Mouse (Mus musculus): Measurements from ENCODE around the gene Chdh. TPM values are rescaled to one million over a fixed set of nuclear protein-coding genes. Genes with fewer than 3 reads are reported as not detected.

Gene Chdh
- polyA plus RNA-seq, 1 experiment from 2014 or later = 1.4 TPM

- ATAC-seq = no peak
Observed at GRCm38 (mm10) chr14:30045704-30046220, 36.9 kb downstream of the Chdh start.

DNA sequence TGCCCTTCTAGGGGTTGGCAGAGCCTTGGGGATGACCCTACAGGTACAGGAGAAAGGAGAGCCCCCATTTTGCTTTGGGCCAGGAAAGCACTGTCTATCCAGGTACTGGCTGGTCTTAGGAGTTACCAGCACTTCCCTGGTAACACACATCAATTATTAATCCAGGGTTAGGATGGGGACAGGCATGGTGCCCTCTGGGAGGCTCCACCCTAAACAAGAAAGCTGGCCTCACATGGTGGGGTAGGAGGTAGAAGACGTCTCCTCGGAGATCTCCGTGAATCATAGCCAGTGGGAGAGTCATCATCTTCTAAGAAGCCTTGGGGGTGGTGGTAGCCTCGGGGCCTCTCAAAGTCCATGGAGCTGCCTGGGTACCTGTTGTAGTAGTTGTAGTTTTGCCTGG is 38.2 kb downstream of the Chdh start:
- Histone ChIP-seq H3K9me3 (ENCODE audit: control insufficient read depth) (no peaks in the 10 kb centered on the region), H3K4me3 (ENCODE audit: low read depth, low read length) (no peak overlapping the region), H3K9ac (ENCODE audit: low read depth, low read length) (no peak overlapping the region), H3K4me2 (replicated peaks; ENCODE audit: low read depth) (no peak overlapping the region), H3K4me1 (replicated peaks; ENCODE audit: control insufficient read depth, insufficient read depth, low read length) (no peaks in the 10 kb centered on the region), H3K27me3 (replicated peaks; ENCODE audit: control insufficient read depth, insufficient read depth, low read length) (no peaks in the 10 kb centered on the region), H3K36me3 (ENCODE audit: control insufficient read depth, insufficient read depth) (no peaks in the 10 kb centered on the region), H3K27ac (ENCODE audit: low read depth, low read length) (no peak overlapping the region)
- ATAC-seq = no peak
- no peak for TF ChIP-seq CTCF (IDR thresholded peaks at IDR 0.05; ENCODE audit: low read depth)
- WGBS = 79% methylated on average over 4 of the region's 4 CpGs

More at GRCm38 (mm10) chr14:30045704-30046220, 36.9 kb downstream of the Chdh start:
- H3K4me2 ChIP-seq (replicated peaks; ENCODE audit: low read depth) = no peak overlapping the region
- H3K9ac ChIP-seq (ENCODE audit: low read depth, low read length) = no peak overlapping the region
- WGBS = 75% methylated on average over 8 of the region's 8 CpGs
- no peaks in the 10 kb centered on the region for H3K9me3 ChIP-seq (ENCODE audit: control insufficient read depth)
- no peak for TF ChIP-seq CTCF (IDR thresholded peaks at IDR 0.05; ENCODE audit: low read depth)
- H3K27ac ChIP-seq (ENCODE audit: low read depth, low read length) = no peak overlapping the region
- H3K4me1 ChIP-seq (replicated peaks; ENCODE audit: control insufficient read depth, insufficient read depth, low read length) = no peaks in the 10 kb centered on the region
- no peaks in the 10 kb centered on the region for H3K27me3 ChIP-seq (replicated peaks; ENCODE audit: control insufficient read depth, insufficient read depth, low read length)
- H3K4me3 ChIP-seq (ENCODE audit: low read depth, low read length) = no peak overlapping the region
- H3K36me3 ChIP-seq (ENCODE audit: control insufficient read depth, insufficient read depth) = no peaks in the 10 kb centered on the region; the same call in 1 of the 2 replicates

GRCm38 (mm10) chr14:30048049-30048448 is 39.2 kb downstream of the Chdh start:
- Histone ChIP-seq H3K9me3 (ENCODE audit: control insufficient read depth) (no peaks in the 10 kb centered on the region), H3K4me2 (replicated peaks; ENCODE audit: low read depth) (no peak overlapping the region), H3K27ac (ENCODE audit: low read depth, low read length) (no peak overlapping the region), H3K4me3 (ENCODE audit: low read depth, low read length) (no peak overlapping the region), H3K27me3 (replicated peaks; ENCODE audit: control insufficient read depth, insufficient read depth, low read length) (no peaks in the 10 kb centered on the region), H3K36me3 (ENCODE audit: control insufficient read depth, insufficient read depth) (no peaks in the 10 kb centered on the region), H3K9ac (ENCODE audit: low read depth, low read length) (no peak overlapping the region), H3K4me1 (replicated peaks; ENCODE audit: control insufficient read depth, insufficient read depth, low read length) (no peaks in the 10 kb centered on the region)
- no peak for ATAC-seq
- TF ChIP-seq CTCF (IDR thresholded peaks at IDR 0.05; ENCODE audit: low read depth) = peak; percentile 48
- 82% methylated on average over 3 of the region's 3 CpGs for WGBS

DNA sequence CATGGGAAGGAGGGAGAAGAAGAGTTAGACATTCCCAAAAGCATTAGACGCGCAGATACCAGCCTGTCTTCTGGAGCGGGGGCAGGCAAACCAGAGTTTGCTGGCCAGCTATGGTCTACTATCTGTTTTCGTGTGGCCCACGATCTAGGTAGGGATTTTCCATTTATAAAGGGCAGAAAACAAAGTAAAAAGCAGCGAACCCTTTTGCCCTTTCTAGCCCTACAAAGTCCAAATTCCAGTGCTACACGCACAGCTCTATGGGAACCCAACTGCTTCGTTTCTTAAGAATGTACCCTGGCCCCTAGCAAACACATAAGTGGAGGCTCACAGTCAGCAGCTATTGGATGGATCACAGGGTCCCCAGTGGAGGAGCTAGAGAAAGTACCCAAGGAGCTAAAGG is 41.5 kb downstream of the Chdh start:
- no peak for TF ChIP-seq CTCF (IDR thresholded peaks at IDR 0.05; ENCODE audit: low read depth)
- Histone ChIP-seq H3K4me3 (ENCODE audit: low read depth, low read length) (no peak overlapping the region), H3K9me3 (ENCODE audit: control insufficient read depth) (no peaks in the 10 kb centered on the region), H3K4me1 (replicated peaks; ENCODE audit: control insufficient read depth, insufficient read depth, low read length) (no peaks in the 10 kb centered on the region), H3K9ac (ENCODE audit: low read depth, low read length) (no peak overlapping the region), H3K36me3 (ENCODE audit: control insufficient read depth, insufficient read depth) (no peaks in the 10 kb centered on the region), H3K4me2 (replicated peaks; ENCODE audit: low read depth) (no peak overlapping the region), H3K27me3 (replicated peaks; ENCODE audit: control insufficient read depth, insufficient read depth, low read length) (no peaks in the 10 kb centered on the region), H3K27ac (ENCODE audit: low read depth, low read length) (no peak overlapping the region)
- ATAC-seq = no peak
- WGBS = 86% methylated on average over 8 of the region's 8 CpGs

DNA sequence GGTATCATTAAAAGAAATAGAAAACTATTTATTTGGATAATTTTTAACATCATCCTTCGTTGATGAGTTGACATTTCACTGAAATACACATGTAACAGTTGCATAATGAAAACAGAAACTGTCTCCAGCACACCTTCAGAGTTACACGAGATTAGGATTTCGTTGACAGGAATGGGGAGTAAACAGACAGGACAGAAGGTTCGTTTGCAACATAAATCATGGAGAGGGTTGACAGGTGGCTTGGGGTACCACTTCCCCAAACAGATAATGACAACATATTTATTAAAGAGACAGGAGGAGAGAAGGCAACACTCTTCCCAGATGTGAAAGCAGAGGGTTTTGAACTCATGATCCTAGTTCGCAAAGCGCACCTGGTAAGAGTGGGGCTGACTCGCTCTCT is 46.1 kb downstream of the Chdh start:
- no peak for TF ChIP-seq CTCF (IDR thresholded peaks at IDR 0.05; ENCODE audit: low read depth)
- no peak overlapping the region for H3K4me3 ChIP-seq (ENCODE audit: low read depth, low read length)
- no peak overlapping the region for H3K4me2 ChIP-seq (replicated peaks; ENCODE audit: low read depth)
- H3K9me3 ChIP-seq (ENCODE audit: control insufficient read depth) = no peaks in the 10 kb centered on the region
- no peaks in the 10 kb centered on the region for H3K27me3 ChIP-seq (replicated peaks; ENCODE audit: control insufficient read depth, insufficient read depth, low read length)
- no peak for ATAC-seq
- no peaks in the 10 kb centered on the region for H3K4me1 ChIP-seq (replicated peaks; ENCODE audit: control insufficient read depth, insufficient read depth, low read length)
- no peak overlapping the region for H3K9ac ChIP-seq (ENCODE audit: low read depth, low read length)
- WGBS = 55% methylated on average over 7 of the region's 7 CpGs
- no peaks in the 10 kb centered on the region for H3K36me3 ChIP-seq (ENCODE audit: control insufficient read depth, insufficient read depth)
- H3K27ac ChIP-seq (ENCODE audit: low read depth, low read length) = no peak overlapping the region

DNA sequence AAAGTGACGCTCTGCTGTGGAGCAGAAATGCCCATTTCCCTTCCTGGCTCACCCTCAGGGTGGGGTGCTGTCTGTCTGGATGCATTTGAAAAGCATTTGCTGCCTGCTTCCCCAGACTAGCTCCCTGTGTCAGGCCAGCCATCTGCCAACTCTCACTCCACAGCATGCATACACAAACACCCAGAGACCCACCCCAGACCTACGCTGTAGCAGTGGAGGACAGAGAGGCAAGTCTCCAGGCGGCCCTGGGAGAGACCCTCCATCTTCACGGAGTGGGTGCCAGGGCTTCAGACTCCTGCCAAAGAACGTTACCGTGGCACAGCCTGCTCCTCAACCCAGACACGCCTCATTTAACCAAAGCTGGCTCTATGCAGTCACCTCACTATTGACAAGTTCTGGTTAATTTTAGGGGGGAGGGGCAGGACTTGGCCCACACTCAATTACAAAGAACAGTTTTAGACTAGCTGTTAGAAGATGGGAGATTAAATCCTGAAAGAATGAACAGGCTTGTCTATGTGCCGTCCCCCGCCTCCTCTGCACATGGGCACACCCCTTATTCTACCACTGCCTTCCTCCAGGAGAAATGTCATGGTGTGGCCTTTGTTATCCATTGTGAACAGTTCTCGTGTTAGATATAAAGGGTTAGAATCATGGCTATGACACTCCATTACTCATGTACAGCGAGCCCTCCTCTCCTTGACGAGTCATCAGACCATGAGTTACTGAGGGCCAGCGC is 47.4 kb downstream of the Chdh start:
- Histone ChIP-seq H3K27me3 (replicated peaks; ENCODE audit: control insufficient read depth, insufficient read depth, low read length) (no peaks in the 10 kb centered on the region), H3K4me1 (replicated peaks; ENCODE audit: control insufficient read depth, insufficient read depth, low read length) (no peaks in the 10 kb centered on the region), H3K27ac (ENCODE audit: low read depth, low read length) (no peak overlapping the region), H3K4me2 (replicated peaks; ENCODE audit: low read depth) (no peak overlapping the region), H3K4me3 (ENCODE audit: low read depth, low read length) (no peak overlapping the region), H3K36me3 (ENCODE audit: control insufficient read depth, insufficient read depth) (no peaks in the 10 kb centered on the region), H3K9ac (ENCODE audit: low read depth, low read length) (no peak overlapping the region), H3K9me3 (ENCODE audit: control insufficient read depth) (no peaks in the 10 kb centered on the region)
- no peak for TF ChIP-seq CTCF (IDR thresholded peaks at IDR 0.05; ENCODE audit: low read depth)
- no peak for ATAC-seq
- 54% methylated on average over 13 of the region's 13 CpGs for WGBS
